Mouse (Mus musculus) bone marrow macrophage, adult 2 months (primary cell): Measurements from ENCODE around the gene Gm6993. TPM values are rescaled to one million over a fixed set of nuclear protein-coding genes. Genes with fewer than 3 reads are reported as not detected.

ENCODE experiments used
- H3K27ac ChIP-seq: 2 replicates; pipeline ENCODE4 v1.5.1; 2012; ENCODE audit warnings: low read depth, low read length; ENCODE audit not compliant: insufficient read depth
- H3K4me1 ChIP-seq: 2 replicates; pipeline ENCODE4 v1.6.1; 2012; ENCODE audit warnings: low read length; ENCODE audit not compliant: control insufficient read depth, insufficient read depth
- H3K4me3 ChIP-seq: 2 replicates; pipeline ENCODE4 v1.5.1; 2012; ENCODE audit warnings: mild to moderate bottlenecking, low read length, moderate library complexity; ENCODE audit not compliant: insufficient read depth
- CTCF ChIP-seq: IDR thresholded peaks from 2 replicates; pipeline ENCODE4 v1.5.1; 2012; ENCODE audit warnings: low read depth, mild to moderate bottlenecking, low read length, moderate library complexity
- POLR2A ChIP-seq: IDR thresholded peaks from 2 replicates; pipeline ENCODE4 v1.6.1; 2012; ENCODE audit warnings: mild to moderate bottlenecking, low read depth, low read length, borderline replicate concordance
- polyA plus RNA-seq: library from polyadenylated mRNA; stranded (reverse); fragments of >200 nt; gene quantifications from 2 replicates; pipeline ENCODE4 v1.2.4, GENCODE M21; 2012; ENCODE audit not compliant: missing spikeins, insufficient read depth, insufficient read length

Gene Gm6993
- polyA plus RNA-seq, 1 experiment: not detected

DNA sequence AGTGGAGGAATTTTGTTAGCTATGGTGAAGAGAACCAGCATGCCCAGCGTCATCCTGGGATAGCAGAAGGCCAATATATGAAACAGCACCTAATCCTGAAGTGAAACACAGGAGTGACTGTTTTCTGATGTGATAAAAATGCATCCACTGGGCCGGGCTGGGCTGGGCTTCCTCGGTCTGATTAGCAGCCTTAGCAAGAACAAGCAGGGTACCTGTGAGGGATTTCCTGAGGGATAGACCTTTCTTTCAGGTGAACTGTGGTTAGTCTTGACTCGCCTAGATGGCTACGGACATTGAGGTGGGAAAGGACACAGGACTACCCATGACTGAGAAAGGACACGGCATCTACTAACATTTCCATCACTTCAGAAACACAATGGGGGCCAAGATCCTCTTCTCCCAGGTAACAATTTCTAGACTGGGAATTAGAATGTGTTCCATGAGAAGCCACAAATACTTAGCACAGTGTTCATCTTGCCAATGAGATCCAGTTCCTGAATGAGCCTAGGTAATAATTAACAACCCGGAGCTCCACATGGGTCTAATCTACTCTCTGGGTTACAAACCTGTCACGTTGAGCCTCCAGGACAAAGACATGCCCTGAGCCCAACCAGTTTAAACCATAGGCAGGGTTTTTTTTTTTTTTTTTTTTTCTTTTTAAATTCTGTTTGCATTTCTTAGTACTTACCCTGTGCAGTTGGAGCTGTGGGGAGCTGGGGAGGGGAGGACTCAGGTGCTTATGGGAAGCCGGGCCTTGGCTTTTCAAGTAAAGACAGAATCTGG lies 15.7 kb downstream of the Gm6993 start:
- H3K4me1 ChIP-seq: no peaks in the 10 kb centered on the region
- H3K4me3 ChIP-seq: no peak overlapping the region
- no peak for TF ChIP-seq POLR2A
- no peak for TF ChIP-seq CTCF
- H3K27ac ChIP-seq: no peak overlapping the region

DNA sequence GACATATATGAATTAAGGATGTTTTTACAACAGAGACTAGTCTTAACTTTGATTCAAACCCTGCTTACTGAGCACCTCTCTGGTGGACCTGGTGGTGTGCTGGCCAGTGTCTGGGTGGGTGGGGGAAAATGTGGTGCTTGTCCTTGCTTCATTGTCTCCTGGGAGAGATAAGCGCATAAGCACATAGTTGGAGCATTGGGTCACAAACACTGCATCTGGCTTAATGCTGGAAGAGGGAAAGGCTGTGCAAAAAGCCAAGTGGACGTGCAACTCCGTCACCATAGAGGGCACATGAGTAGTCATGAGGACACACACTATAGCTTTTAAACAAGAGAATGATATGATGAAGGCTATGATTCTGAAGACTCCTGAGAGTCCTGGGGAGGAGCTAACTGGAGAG lies 21.3 kb downstream of the Gm6993 start:
- Histone ChIP-seq H3K4me1 (no peaks in the 10 kb centered on the region), H3K4me3 (no peak overlapping the region), H3K27ac (no peak overlapping the region)
- TF ChIP-seq CTCF (no peak), POLR2A (no peak)

DNA sequence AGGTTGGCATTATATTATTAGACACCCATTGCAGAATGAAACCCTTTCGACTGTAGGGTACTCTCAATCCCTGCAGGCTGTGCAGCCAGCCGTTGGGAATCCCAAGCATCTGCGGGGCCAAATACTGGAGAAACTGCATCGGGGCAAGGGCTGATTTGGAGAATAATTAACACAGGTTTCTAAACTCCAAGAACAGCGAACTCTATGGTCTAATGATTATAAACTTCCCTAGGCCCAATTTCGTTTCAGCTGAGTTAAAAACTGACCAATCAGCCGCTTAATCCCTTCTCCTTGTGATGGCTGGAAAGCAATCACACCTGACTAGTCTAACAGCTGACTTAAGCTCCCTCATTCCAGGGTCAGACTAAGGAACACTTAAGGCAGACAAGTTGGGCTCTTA lies 23.4 kb downstream of the Gm6993 start:
- no peak overlapping the region for H3K4me3 ChIP-seq
- H3K27ac ChIP-seq: no peak overlapping the region
- no peak for TF ChIP-seq POLR2A
- TF ChIP-seq CTCF: no peak
- H3K4me1 ChIP-seq: no peaks in the 10 kb centered on the region

DNA sequence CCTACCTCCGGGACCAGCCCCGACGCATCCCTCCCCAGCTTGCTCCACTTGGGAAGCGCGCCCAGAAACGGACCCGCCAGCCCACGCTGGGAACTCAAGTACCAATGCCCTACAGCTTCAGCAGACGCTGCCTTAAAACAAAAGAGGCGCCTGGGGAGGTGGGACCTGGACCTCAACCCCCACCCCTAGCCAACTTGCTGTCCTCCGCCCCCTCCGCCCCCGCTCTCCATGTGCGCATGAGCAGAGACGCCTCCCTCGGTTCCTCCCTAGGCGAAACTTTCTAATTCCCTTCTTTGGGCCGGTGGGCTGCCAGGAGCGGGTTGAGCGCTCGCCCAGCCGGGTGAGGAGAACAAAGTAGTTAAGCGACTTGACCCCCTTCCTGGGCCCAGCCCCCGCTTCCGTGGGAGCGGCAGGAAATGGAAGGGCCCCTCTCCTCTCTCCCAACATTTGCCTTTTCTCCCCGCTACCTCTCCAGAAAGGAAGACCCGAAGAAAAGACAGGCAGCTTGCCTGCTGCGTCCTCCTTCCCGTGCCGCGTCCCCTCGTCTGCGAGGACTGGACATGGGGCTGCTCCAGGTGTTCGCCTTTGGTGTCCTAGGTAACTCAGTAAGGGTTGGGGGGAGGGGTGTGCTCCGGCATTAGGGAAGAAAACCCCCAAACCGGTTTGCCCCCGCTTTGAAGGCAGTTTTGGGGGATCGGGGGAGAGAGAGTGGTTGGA lies 24.6 kb downstream of the Gm6993 start, which contains the start of gene Lamb1:
Gene Lamb1 (plus strand): TSS at position 230 of the 717 bp plus-strand sequence.
- no peak within 1 kb of the TSS for H3K4me3 ChIP-seq
- no peak for TF ChIP-seq CTCF
- no peak for TF ChIP-seq POLR2A
- H3K4me1 ChIP-seq: no peaks in the 10 kb centered on the region
- no peak within 1 kb of the TSS for H3K27ac ChIP-seq

DNA sequence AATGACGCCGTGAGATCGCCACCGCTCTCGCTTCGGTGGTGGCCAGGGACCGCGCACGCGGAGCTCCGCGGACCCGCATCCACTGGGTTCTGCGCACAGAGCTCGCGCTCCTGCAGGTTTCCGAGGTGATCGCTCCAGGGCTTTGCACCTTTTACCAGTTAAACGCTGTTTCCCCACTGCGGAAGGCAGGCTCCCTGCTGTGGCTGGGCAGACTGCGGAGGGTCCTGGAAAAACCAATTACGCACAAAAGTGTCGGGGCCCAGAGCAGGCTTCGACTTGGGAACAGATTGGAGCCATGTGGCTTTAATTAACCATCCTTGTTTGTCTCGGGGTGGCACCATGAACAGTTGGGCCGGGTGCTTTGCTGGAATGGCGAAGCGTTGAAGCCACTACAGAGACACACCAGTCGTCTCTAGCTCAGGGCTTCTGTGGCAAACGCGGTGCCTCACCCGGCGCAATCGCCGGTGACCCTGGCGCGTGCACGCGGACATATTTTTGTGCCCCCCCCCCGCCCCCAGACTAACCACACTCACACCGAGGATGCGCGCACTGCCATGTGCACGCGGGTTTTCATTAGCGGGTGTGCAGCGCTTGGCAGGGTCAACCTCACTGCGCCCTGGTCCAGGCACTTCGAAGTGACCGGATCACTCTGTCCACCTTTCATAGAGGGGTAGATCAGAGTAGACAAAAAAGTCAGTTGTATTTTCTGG lies 25.3 kb downstream of the Gm6993 start:
- TF ChIP-seq POLR2A (no peak), CTCF (no peak)
- no peak overlapping the region for H3K4me3 ChIP-seq
- no peaks in the 10 kb centered on the region for H3K4me1 ChIP-seq
- no peak overlapping the region for H3K27ac ChIP-seq

DNA sequence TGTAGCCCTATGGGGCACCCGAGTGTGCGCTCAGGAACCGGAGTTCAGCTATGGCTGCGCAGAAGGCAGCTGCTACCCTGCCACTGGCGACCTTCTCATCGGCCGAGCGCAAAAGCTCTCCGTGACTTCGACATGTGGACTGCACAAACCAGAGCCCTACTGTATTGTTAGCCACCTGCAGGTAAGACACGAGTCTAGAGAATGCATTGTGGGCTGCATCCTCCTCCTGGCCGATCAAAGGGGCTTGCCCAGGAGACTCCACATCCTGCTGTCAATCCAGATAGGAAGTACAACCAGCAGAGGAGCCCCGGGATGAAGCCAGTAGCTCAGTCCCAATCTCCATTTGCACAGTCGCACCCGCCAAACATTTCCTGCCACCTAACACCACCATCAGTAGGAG lies 26.1 kb downstream of the Gm6993 start:
- no peak overlapping the region for H3K27ac ChIP-seq
- TF ChIP-seq CTCF (no peak), POLR2A (no peak)
- H3K4me3 ChIP-seq: no peak overlapping the region

GRCm38 (mm10) chr12:31267363-31267762 lies 26.8 kb downstream of the Gm6993 start:
- TF ChIP-seq POLR2A: no peak
- TF ChIP-seq CTCF: no peak
- Histone ChIP-seq H3K27ac (no peak overlapping the region), H3K4me3 (no peak overlapping the region), H3K4me1 (no peaks in the 10 kb centered on the region)

More for the DNA sequence above, 26.1 kb downstream of the Gm6993 start:
- H3K4me1 ChIP-seq: no peaks in the 10 kb centered on the region

DNA sequence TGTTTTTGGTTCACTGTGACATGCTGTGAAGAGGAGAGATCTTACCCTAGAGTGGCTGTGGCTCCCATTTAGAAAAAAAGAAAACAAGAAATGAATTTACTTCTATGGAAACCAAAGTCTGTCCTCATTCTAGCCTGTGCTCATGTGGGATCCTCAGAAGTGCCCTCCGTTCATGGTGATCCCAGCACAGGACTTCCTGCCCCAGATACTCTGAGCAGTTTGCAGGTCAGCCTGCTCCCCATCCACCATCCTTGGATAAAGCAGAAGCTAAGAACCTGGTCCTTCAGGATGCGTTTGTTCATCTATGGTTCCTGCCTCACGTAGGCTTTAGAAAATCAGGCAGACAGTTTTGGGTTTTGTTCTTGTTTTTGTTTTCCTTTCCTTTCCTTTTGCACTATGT lies 27.7 kb downstream of the Gm6993 start:
- no peaks in the 10 kb centered on the region for H3K4me1 ChIP-seq
- H3K27ac ChIP-seq: no peak overlapping the region
- TF ChIP-seq CTCF: no peak
- TF ChIP-seq POLR2A: no peak
- H3K4me3 ChIP-seq: no peak overlapping the region

GRCm38 (mm10) chr12:31269020-31269597 lies 28.5 kb downstream of the Gm6993 start:
- no peak overlapping the region for H3K4me3 ChIP-seq
- H3K4me1 ChIP-seq: no peaks in the 10 kb centered on the region
- TF ChIP-seq POLR2A: no peak
- TF ChIP-seq CTCF: no peak
- no peak overlapping the region for H3K27ac ChIP-seq
